Mouse (Mus musculus) neural tube, embryonic 13.5 days (tissue): Measurements from ENCODE around the gene Gpd2. TPM values are rescaled to one million over a fixed set of nuclear protein-coding genes. Genes with fewer than 3 reads are reported as not detected.
A peak's percentile ranks its signal among the peaks of the same experiment; 100 is the strongest.

ENCODE experiments used
- ATAC-seq: fragments of 200-750 bp; cut with Nextera tagmentation; 2 replicates; pipeline ENCODE4 v1.8.0; 2017; ENCODE audit warnings: low read depth, mild to moderate bottlenecking, moderate TSS enrichment, moderate library complexity
- H3K27ac ChIP-seq: fragments of 300-500 bp; sonication (generic); replicated peaks from 2 replicates; pipeline ENCODE4 v1.5.1; 2015; ENCODE audit warnings: moderate library complexity, mild to moderate bottlenecking, inconsistent platforms
- H3K27me3 ChIP-seq: fragments of 300-500 bp; sonication (generic); 2 replicates; pipeline ENCODE4 v1.6.1; 2015; ENCODE audit warnings: mild to moderate bottlenecking, inconsistent platforms
- H3K36me3 ChIP-seq: fragments of 300-500 bp; sonication (generic); 2 replicates; pipeline ENCODE4 v1.6.1; 2015; ENCODE audit warnings: mild to moderate bottlenecking, inconsistent platforms
- H3K4me1 ChIP-seq: fragments of 300-500 bp; sonication (generic); replicated peaks from 2 replicates; pipeline ENCODE4 v1.6.1; 2015; ENCODE audit warnings: inconsistent platforms
- H3K4me2 ChIP-seq: fragments of 300-500 bp; sonication (generic); 2 replicates; pipeline ENCODE4 v1.6.1; 2015; ENCODE audit warnings: inconsistent platforms, mild to moderate bottlenecking, moderate library complexity
- H3K4me3 ChIP-seq: fragments of 300-500 bp; sonication (generic); 2 replicates; pipeline ENCODE4 v1.5.1; 2015; ENCODE audit warnings: mild to moderate bottlenecking, inconsistent platforms
- H3K9ac ChIP-seq: fragments of 300-500 bp; sonication (generic); 2 replicates; pipeline ENCODE4 v1.6.1; 2015; ENCODE audit warnings: moderate library complexity, mild to moderate bottlenecking, inconsistent platforms
- H3K9me3 ChIP-seq: fragments of 300-500 bp; sonication (generic); 2 replicates; pipeline ENCODE4 v1.6.1; 2016; ENCODE audit warnings: inconsistent platforms
- WGBS: fragments of 180-500 bp; shearing (Covaris S2); methylation state at CpG from one replicate; pipeline ENCODE4 v1.1.7; 2015; 5-methylcytosine and 5-hydroxymethylcytosine counted together
- polyA plus RNA-seq: library from polyadenylated mRNA; unstranded; fragments of >200 nt; fragmentation: Nextera tagmentation; extraction: Ambion mirVana; gene quantifications from 2 replicates; pipeline ENCODE4 v1.2.1, GENCODE M21; 2015

Gene Gpd2
- polyA plus RNA-seq, 1 experiment from 2014 or later: 16.2 TPM

- Histone ChIP-seq H3K9me3 (no peaks in the 10 kb centered on the region), H3K4me1 (no peaks in the 10 kb centered on the region), H3K27me3 (0 out of 2 replicates have a peak, but pooled peaks cover 2% of the 10 kb centered on the region), H3K4me2 (no peak overlapping the region), H3K9ac (no peak overlapping the region), H3K4me3 (no peak overlapping the region), H3K36me3 (no peaks in the 10 kb centered on the region), H3K27ac (no peak overlapping the region)
- 90% methylated on average over 5 of the region's 5 CpGs for WGBS
- no peak for ATAC-seq
Observed at GRCm38 (mm10) chr2:57231432-57231831, 6.0 kb upstream of the Gpd2 start.

DNA sequence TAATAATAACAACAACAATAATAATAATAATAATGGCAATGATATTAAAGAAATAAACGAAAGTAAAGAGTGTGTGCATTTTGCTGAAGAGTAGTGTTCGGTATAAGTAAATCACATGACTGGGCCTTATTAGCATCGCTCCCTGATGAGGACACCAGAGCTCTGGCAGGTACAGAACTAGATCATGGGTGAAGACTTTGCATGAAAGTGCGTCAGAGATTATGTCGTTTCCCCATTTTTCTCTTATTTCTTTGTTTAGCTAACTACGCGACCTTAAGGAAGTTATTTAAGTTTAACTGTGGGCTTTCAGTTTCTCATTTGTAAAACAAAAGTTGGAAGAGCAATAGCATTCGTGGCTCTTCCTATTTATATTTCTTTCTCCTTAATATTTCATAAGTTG is 5.1 kb upstream of the Gpd2 start:
- H3K27ac ChIP-seq: no peak overlapping the region
- H3K9ac ChIP-seq: no peak overlapping the region
- WGBS: 90% methylated on average over 8 of the region's 8 CpGs
- H3K4me1 ChIP-seq: peaks cover 5% of the 10 kb centered on the region
- H3K36me3 ChIP-seq: no peaks in the 10 kb centered on the region
- no peak overlapping the region for H3K4me2 ChIP-seq
- H3K4me3 ChIP-seq: no peak overlapping the region
- ATAC-seq: no peak
- H3K9me3 ChIP-seq: no peaks in the 10 kb centered on the region
- peaks cover 9% of the 10 kb centered on the region; the same call in 1 of the 2 replicates for H3K27me3 ChIP-seq

- H3K4me1 ChIP-seq: peaks cover 15% of the 10 kb centered on the region
- H3K9me3 ChIP-seq: no peaks in the 10 kb centered on the region
- no peak for ATAC-seq
- H3K4me2 ChIP-seq: no peak overlapping the region
- WGBS: 93% methylated on average over 2 of the region's 2 CpGs
- H3K9ac ChIP-seq: no peak overlapping the region
- no peaks in the 10 kb centered on the region for H3K36me3 ChIP-seq
- H3K27ac ChIP-seq: no peak overlapping the region
- H3K4me3 ChIP-seq: no peak overlapping the region
- peaks cover 17% of the 10 kb centered on the region for H3K27me3 ChIP-seq
Observed at GRCm38 (mm10) chr2:57236246-57236645, 1.2 kb upstream of the Gpd2 start.

DNA sequence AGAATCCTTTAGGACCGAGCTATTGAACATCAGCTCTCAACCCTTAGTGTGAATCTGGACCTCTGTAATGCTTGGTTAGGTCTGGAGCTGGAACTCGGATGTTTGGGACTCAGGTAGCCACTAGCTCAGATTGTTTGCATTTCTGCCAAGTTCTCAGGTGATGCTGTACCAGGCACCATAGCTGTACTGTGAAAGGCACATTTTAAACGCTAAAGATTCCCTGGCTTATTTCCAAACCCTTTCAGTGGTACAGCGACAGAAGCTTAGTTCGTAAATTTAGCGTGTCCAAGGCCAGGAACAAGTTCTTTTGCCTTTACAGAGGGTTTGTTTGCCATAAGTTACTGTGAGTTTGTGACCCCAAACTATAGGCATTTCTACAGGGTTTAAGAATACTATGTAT is 409 bp upstream of the Gpd2 start:
- Histone ChIP-seq H3K4me2 (peak overlapping the region; percentile 97), H3K4me1 (peaks cover 15% of the 10 kb centered on the region), H3K27ac (no peak overlapping the region), H3K4me3 (peak overlapping the region; percentile 76), H3K36me3 (no peaks in the 10 kb centered on the region), H3K9me3 (no peaks in the 10 kb centered on the region), H3K27me3 (peaks cover 17% of the 10 kb centered on the region), H3K9ac (peak overlapping the region; percentile 86; the same call in 1 of the 2 replicates)
- 37% methylated on average over 6 of the region's 6 CpGs for WGBS
- no peak for ATAC-seq

DNA sequence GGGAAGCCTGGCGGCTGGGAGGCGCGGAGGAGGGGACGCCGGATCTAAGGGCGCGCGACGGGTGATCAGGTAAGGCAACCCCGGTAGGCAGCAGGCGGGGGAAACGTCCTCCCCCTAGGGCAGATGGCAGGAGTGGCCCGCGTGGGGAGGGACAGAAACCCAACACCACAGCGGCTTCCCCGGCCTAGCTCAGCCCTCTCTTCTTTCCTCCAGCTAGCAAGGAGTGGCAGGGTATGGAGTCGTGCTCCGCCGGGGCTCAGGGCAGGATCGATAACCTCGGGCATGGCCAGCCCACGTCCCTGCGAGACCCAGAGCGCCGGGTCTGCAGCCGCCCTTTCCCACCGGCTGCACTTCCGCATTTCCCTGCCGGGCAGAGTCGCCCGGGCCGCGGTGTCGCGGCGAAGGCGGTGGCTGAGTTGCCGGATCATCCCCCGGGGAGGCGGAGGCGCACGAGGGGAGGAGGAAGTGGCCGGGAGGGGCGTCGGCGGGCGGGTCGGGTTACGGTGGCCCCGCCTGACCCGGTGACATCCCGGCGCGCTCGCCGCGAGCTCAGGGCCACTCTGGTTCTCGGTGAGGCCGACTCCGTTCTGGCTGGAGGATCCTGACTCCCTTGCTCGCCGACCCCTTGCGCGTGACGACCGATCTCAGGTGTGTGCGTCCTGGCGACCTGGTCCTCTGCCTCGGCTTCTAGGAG is 632 bp downstream of the Gpd2 start:
- Histone ChIP-seq H3K27ac (peak overlapping the region; percentile 42; the same call in 1 of the 2 replicates), H3K4me2 (peak overlapping the region; percentile 97), H3K4me3 (peak overlapping the region; percentile 76), H3K27me3 (peaks cover 17% of the 10 kb centered on the region), H3K4me1 (peaks cover 15% of the 10 kb centered on the region), H3K9ac (peak overlapping the region; percentile 86), H3K9me3 (no peaks in the 10 kb centered on the region), H3K36me3 (no peaks in the 10 kb centered on the region)
- WGBS: under 1% methylated on average over 65 of the region's 69 CpGs
- ATAC-seq: peak; percentile 87

GRCm38 (mm10) chr2:57238614-57239165 is 1.3 kb downstream of the Gpd2 start:
- WGBS: 2% methylated on average over 17 of the region's 17 CpGs
- ATAC-seq: no peak
- H3K9ac ChIP-seq: peak overlapping the region; percentile 86

GRCm38 (mm10) chr2:57239356-57239755 is 1.9 kb downstream of the Gpd2 start:
- Histone ChIP-seq H3K27ac (no peak overlapping the region), H3K4me1 (peaks cover 15% of the 10 kb centered on the region), H3K36me3 (no peaks in the 10 kb centered on the region), H3K27me3 (peaks cover 17% of the 10 kb centered on the region), H3K9ac (no peak overlapping the region), H3K4me2 (peak overlapping the region; percentile 97; the same call in 1 of the 2 replicates), H3K4me3 (no peak overlapping the region; the same call in 1 of the 2 replicates), H3K9me3 (no peaks in the 10 kb centered on the region)
- WGBS: 10% methylated on average over 2 of the region's 2 CpGs
- no peak for ATAC-seq

More at GRCm38 (mm10) chr2:57238614-57239165, 1.3 kb downstream of the Gpd2 start:
- H3K27ac ChIP-seq: no peak overlapping the region
- H3K4me1 ChIP-seq: peaks cover 15% of the 10 kb centered on the region
- peak overlapping the region; percentile 97 for H3K4me2 ChIP-seq
- peak overlapping the region; percentile 76 for H3K4me3 ChIP-seq
- H3K27me3 ChIP-seq: peaks cover 17% of the 10 kb centered on the region
- H3K36me3 ChIP-seq: no peaks in the 10 kb centered on the region
- H3K9me3 ChIP-seq: no peaks in the 10 kb centered on the region

- H3K36me3 ChIP-seq: no peaks in the 10 kb centered on the region
- peaks cover 4% of the 10 kb centered on the region for H3K27me3 ChIP-seq
- no peak overlapping the region for H3K27ac ChIP-seq
- no peak overlapping the region for H3K4me3 ChIP-seq
- ATAC-seq: no peak
- H3K9me3 ChIP-seq: no peaks in the 10 kb centered on the region
- H3K4me1 ChIP-seq: peaks cover under 1% of the 10 kb centered on the region
- 26% methylated on average over 5 of the region's 5 CpGs for WGBS
- H3K9ac ChIP-seq: no peak overlapping the region
- H3K4me2 ChIP-seq: no peak overlapping the region
Observed at GRCm38 (mm10) chr2:57243987-57244386, 6.6 kb downstream of the Gpd2 start.

DNA sequence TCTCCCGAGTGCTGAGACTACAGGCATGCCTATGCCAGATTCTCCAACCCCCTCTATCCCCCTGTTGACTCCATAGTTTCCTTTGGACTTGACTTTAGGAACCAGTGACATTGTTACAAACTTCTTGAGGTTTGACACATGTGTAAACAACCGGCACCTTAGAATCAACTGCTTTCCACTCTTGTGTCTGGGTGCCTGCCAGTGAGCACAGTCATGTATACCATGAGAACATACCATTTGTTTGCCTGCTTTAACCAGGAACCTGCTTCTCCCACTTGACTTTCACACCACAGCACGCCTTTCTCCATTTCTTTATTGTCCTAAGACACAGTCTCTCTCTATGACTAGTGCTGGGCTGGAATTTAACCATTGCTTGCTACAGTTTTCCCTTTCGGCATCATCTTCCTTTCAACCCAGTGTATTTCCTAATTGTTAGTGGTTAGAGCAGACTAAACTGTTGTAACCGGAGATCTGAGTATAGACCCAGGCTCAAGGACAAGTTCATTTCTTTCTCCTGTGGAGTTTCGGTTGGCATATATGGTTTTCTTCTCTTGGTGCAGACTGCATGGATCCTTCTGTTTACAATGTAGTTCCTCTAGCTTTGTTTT is 8.4 kb downstream of the Gpd2 start:
- no peaks in the 10 kb centered on the region for H3K9me3 ChIP-seq
- no peaks in the 10 kb centered on the region for H3K27me3 ChIP-seq
- WGBS: 94% methylated on average over 6 of the region's 6 CpGs
- no peaks in the 10 kb centered on the region for H3K36me3 ChIP-seq
- no peak overlapping the region for H3K4me3 ChIP-seq
- no peak overlapping the region for H3K4me2 ChIP-seq
- no peak overlapping the region for H3K9ac ChIP-seq
- H3K4me1 ChIP-seq: no peaks in the 10 kb centered on the region
- ATAC-seq: no peak
- H3K27ac ChIP-seq: no peak overlapping the region

GRCm38 (mm10) chr2:57250113-57250512 is 12.7 kb downstream of the Gpd2 start:
- no peak overlapping the region for H3K9ac ChIP-seq
- no peaks in the 10 kb centered on the region for H3K36me3 ChIP-seq
- no peaks in the 10 kb centered on the region for H3K9me3 ChIP-seq
- no peak overlapping the region for H3K4me3 ChIP-seq
- H3K4me2 ChIP-seq: no peak overlapping the region
- WGBS: 97% methylated on average over 3 of the region's 3 CpGs
- H3K4me1 ChIP-seq: no peaks in the 10 kb centered on the region
- H3K27me3 ChIP-seq: no peaks in the 10 kb centered on the region
- H3K27ac ChIP-seq: no peak overlapping the region
- no peak for ATAC-seq

DNA sequence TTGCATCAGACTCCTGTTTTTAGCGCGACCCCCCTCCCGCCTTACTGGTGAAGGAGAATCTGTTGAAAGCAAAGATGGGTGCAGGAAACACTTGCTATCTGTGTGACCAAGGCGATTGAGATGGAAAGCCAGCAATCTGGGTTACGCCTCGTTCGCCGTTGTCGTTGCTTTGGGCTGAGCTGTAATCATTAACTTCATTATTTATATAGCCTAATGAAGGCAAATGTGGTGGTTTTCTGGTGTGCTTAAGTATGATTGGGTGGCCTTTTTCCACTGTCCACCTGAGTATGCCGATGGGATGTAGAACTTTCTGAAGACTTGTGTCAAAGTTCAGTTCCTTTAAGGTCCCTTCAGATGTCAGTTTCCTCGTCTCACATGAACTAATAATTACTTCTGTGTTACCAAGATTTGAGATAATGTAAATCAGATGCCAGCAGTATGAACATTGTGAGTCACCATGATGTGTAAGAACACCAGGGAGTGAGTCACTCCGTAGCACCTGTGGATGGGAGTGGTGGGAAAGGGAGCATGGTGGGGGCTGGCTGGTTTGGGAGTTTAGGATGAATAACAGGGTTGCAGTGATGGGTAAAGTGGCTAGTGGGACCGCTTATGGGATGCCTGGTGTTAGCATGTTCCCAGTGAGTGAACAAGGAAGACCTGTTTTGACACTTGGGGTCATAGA is 14.3 kb downstream of the Gpd2 start:
- H3K27me3 ChIP-seq: no peaks in the 10 kb centered on the region
- no peak overlapping the region for H3K4me2 ChIP-seq
- no peak for ATAC-seq
- H3K9ac ChIP-seq: no peak overlapping the region
- no peak overlapping the region for H3K4me3 ChIP-seq
- no peaks in the 10 kb centered on the region for H3K9me3 ChIP-seq
- WGBS: 88% methylated on average over 13 of the region's 13 CpGs
- peaks cover 5% of the 10 kb centered on the region; the same call in 1 of the 2 replicates for H3K4me1 ChIP-seq
- H3K36me3 ChIP-seq: no peaks in the 10 kb centered on the region
- H3K27ac ChIP-seq: no peak overlapping the region
